Mouse (Mus musculus) spleen, adult 12 weeks (tissue): ENCODE results near the gene BB287469.
"Not testable (repeated sequence)": the region's sequence is repeated elsewhere in the genome, so short reads cannot be mapped to it uniquely, and the experiment has no call there.

Experiments
- DNase-seq: peaks from one replicate; pipeline ENCODE4 v3.0.0; 2022; ENCODE audit warnings: low spot score

BB287469 gene

DNA sequence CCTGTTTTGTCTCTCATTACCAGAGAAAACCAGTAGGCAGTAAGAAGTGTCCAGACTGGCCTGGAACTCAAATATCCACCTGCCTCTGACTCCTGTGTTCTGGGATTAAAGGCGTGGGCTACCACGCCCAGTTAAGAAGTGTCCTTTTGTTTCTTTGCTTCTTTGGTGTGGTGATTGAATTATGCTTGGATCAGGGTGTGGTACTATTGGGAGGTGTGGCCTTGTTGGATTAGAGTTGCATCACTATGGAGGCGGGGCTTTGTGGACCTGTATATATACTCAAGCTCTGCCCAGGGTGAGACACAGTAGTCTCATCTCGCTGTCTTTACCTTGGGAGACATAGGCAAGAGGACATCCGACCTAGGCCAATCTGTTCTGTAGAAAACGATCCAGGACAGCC, at the start of gene BB287469:
Gene BB287469 (plus strand): TSS at position 301 of the 400 bp plus-strand sequence.
- not testable (repeated sequence) for DNase-seq

DNA sequence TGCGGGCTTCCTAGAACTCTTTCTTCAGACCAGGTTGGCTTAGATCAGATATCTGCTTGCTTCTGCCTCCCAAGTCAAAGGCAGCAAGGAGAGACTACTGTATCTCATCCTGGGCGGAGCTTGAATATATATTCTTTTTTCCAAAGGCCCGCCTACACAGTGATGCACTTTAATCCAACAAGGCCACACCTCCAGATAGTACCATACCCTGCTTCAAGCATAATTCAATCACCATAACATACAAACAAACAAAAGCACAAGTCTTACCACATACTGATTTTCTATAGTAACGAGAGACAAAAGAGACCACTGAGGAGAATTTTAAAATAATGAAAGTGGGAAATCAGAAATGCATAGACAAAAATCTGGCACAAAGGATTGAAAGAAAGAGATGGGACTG, 40.7 kb upstream of the BB287469 start, which contains the start of gene Gm21319:
Gene Gm21319 (minus strand): TSS at position 101 of the 400 bp plus-strand sequence.
- DNase-seq, result not testable (repeated sequence)

DNA sequence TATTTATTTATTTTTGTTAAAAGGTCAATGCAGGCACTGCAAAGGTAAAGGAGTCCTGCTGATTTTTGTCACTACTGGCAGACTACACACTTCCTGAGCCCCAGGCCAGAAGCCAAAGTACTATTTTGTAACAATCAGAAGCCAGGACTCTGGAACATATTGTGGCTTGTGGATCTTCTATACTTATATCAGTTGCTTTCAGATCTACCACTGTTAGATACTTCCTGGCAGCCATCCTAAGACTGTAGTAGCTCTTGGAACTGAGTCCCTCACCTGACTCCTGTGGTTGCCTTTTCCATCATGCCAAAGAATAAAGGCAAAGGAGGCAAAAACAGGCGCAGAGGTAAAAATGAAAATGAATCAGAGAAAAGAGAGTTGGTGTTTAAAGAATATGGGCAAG, 21.2 kb upstream of the BB287469 start, which contains the start of gene Gm21936:
Gene Gm21936 (plus strand): TSS at position 301 of the 400 bp plus-strand sequence.
- not testable (repeated sequence) for DNase-seq

DNA sequence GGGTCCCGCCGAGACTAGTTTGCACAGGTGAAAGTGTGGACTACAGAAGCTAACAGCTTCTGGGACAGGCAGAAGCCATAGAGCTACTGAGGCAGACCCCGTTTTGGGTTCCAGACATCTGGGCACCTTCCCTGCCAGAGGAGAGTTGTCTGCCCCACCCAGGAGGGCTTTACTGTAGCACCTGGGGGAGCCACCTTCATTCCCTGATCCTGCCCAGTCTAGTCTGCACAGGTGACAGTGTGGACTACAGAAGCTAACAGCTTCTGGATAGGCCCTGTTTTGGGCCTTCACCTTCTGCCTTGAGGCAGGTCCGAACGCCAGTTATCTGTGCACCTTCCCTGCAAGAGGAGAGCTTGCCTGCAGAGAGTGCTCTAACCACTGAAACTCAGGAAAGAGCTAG, 18.4 kb upstream of the BB287469 start:
- DNase-seq, result not testable (repeated sequence)

DNA sequence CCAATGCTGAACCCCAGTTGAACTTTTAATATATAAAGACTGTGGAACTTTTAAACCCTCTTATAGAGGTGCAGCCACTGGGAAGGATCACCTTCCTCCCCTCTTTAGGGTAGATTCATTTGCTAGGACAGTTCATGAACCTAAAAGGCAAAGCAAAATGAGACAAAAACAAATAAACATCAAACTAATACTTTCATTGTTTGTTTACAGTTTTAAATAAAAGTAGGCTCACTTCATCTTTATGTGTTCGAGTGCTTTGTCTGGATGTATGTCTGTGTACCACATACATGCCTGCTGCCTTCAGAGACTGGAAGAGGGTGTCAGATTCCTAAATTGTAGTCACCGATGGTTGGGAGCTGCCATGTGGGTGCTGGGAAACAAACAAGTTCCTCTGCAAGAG, 25.9 kb downstream of the BB287469 start, which contains the start of gene Gm2001:
Gene Gm2001 (minus strand): TSS at position 101 of the 400 bp plus-strand sequence.
- not testable (repeated sequence) for DNase-seq

DNA sequence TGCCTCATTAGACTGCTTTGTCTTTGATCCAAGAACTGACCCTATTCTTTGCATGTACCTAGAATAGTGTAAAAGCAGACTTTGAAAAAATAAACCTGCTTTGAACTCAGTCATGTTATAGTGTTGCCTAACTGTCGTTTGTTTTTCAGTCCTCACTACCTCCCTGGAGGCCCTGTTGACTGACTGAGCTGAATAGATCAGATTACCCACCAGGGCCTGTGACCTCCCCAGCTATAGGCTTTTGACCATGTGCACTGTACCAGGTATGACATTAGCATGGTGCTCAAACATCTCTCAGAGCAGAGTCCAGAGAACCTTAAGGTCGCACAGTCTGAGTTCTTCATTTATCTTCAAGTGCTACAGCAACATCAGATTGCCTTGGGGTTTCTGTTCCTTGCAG, 34.3 kb downstream of the BB287469 start:
- not testable (repeated sequence) for DNase-seq

DNA sequence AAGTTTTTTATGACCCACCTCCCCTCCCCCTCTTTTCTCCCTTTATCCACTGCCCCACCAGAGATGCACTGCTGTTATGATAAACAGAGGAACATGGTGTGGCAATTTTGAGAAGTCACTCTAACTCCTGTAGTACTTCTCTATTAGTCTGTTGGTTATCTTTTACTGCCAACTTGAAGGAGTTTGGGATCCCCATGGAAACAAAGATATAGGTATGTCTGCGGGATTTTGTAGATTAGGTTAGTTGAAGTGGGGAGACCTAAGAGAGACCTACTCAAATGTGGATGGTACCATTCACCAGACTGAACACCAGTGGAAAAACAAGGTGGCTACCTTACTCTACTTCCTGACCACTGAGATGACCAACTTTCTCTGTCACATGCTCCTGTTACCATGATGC, 39.7 kb downstream of the BB287469 start:
- not testable (repeated sequence) for DNase-seq

DNA sequence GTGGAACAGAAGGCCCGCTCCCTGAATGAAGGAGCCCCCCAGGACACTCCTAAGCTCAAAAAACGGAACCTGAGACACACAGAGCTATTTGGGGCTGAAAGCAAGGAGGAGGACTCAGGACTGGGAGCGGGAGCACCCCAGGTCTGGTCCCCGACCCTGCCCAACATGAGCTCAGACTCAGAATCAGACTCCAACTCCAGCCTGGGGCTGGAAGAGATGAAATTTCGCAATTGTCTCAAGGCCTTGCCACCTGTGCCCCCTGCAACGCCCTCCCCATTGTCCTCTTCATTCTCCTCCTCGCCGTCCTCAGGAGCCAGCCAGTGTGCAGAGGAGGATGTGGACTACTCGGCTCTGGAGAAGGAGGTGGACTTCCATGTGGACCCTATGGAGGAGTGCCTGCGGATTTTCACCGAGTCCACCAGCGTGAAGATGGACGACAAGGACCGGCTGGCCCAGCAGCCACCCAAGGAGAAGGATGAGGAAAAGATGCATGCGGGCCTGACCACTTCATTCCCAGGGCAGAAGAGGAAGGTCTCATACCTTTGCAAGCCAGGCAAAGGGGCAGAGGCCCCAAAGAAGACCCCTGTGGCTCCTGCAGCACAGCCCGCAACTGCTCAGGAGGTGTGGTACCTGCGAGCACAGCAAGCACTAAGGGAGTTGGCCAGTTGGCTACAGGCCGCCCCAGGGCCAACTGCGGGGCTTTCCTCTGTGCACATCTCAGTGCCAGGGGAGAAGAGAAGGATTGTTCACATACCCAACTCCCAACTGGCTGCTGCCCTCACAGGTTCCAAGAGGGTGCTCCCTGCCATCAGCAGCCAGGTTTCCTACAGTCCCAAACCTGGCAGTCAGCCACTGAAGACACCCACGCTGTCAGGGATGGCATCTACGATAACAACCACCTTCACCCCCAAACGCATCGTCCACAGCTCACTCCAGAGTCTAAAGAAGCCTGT, 45.6 kb downstream of the BB287469 start:
- not testable (repeated sequence) for DNase-seq

DNA sequence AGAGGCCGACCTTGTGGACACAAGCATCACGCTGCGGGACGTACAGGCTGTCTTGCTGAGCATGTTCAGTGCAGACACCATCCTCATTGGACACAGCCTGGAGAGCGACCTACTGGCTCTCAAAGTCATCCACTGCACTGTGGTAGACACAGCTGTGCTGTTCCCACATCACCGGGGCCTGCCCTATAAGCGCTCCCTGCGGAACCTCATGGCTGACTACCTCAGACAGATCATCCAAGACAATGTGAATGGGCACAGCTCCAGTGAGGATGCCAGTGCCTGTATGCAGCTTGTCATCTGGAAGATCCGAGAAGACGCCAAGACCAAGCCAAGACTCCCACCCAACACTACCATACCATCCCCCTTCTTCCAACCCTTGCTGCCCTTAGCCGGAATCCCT, 47.3 kb downstream of the BB287469 start:
- DNase-seq, result not testable (repeated sequence)

DNA sequence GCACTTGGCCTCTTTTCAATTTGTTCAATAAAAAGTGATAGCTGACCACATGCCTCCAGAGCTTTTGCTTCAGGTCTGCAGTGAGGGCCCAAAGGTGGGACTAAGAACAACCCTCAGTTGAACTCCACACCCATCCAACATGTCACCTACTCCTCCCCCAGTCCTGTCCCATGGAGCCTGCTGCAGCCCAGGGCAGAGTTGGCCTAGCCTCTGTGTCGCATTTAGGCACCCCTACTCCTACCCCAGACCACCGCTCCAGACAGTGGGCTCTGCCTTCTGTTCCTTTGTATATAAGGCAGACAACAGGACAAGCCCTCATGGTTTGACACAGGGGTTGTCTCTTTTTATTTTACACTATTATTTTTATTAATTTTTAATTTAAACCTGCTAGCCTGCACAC, 47.7 kb downstream of the BB287469 start:
- not testable (repeated sequence) for DNase-seq
